Mouse (Mus musculus): Measurements from ENCODE around the gene Phlda1. TPM values are rescaled to one million over a fixed set of nuclear protein-coding genes. Genes with fewer than 3 reads are reported as not detected.

The Phlda1 gene
- polyA plus RNA-seq, 1 experiment from 2014 or later, result 34.0 TPM

- Histone ChIP-seq H3K4me1 (peaks cover 63% of the 10 kb centered on the region), H3K4me3 (peak overlapping the region; percentile 39), H3K9me3 (no peaks in the 10 kb centered on the region), H3K27me3 (replicated peaks; ENCODE audit: low read depth, poor library complexity, severe bottlenecking) (0 out of 2 replicates have a peak, but pooled peaks cover 9% of the 10 kb centered on the region), H3K36me3 (replicated peaks) (no peaks in the 10 kb centered on the region), H3K27ac (replicated peaks) (peak overlapping the region; percentile 30; the same call in 1 of the 2 replicates)
- WGBS, result 48% methylated on average over 24 of the region's 24 CpGs
- no peak for DNase-seq (ENCODE audit: low spot score)
These were observed 13.7 kb downstream of the Phlda1 start for GRCm38 (mm10) chr10:111519620-111520370.

- Histone ChIP-seq H3K9me3 (no peaks in the 10 kb centered on the region), H3K27ac (replicated peaks) (no peak overlapping the region), H3K4me3 (no peak overlapping the region), H3K4me1 (peaks cover 56% of the 10 kb centered on the region), H3K27me3 (replicated peaks; ENCODE audit: low read depth, poor library complexity, severe bottlenecking) (0 out of 2 replicates have a peak, but pooled peaks cover 9% of the 10 kb centered on the region), H3K36me3 (replicated peaks) (no peaks in the 10 kb centered on the region)
- WGBS, result 55% methylated on average over 3 of the region's 3 CpGs
- no peak for DNase-seq (ENCODE audit: low spot score)
These were observed 14.5 kb downstream of the Phlda1 start for GRCm38 (mm10) chr10:111520621-111521020.

GRCm38 (mm10) chr10:111521636-111522035 is 15.6 kb downstream of the Phlda1 start:
- Histone ChIP-seq H3K27me3 (replicated peaks; ENCODE audit: low read depth, poor library complexity, severe bottlenecking) (0 out of 2 replicates have a peak, but pooled peaks cover 9% of the 10 kb centered on the region), H3K27ac (replicated peaks) (no peak overlapping the region), H3K4me3 (no peak overlapping the region)

DNA sequence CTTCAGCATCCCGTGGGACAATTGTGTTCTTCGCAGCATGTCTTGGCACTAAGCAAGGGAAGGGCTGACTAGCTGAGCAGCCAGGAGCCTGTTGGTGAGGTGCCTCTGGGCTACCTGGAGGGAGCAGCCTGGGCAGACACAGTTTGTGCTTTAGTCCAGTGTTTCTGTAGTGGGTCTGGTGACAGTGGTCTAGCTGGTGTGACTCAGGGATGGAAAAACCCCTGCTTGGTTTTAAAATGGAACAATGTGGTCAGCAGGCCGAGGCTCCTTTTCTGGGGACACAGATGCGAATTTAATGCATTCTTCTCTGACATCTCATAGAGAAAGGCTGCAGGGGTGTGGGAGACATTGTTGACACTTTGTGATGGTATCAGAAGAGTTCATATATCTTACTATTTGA is 16.1 kb downstream of the Phlda1 start:
- H3K27ac ChIP-seq (replicated peaks), result no peak overlapping the region

More at GRCm38 (mm10) chr10:111521636-111522035, 15.6 kb downstream of the Phlda1 start:
- Histone ChIP-seq H3K9me3 (no peaks in the 10 kb centered on the region), H3K36me3 (replicated peaks) (no peaks in the 10 kb centered on the region), H3K4me1 (peaks cover 49% of the 10 kb centered on the region)
- 64% methylated on average over 4 of the region's 4 CpGs for WGBS
- no peak for DNase-seq (ENCODE audit: low spot score)

DNA sequence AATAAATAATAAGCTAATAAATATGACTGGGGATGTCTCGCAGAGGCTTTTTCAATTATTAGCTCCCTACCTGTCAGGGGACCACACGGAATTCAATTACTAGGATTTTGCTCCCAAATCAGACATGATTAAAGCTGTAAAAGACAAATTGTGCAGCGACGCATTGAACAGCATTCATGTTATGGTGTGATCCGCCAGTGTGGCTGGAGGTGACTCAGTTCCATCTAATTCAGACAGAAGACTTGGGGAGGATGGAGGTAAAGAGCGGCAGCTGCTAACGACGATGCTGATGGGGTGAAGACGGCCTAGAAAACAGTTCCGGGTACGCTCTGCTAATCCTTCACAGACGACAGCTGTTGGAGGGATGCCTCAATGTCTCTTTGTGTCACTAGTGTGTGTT is 17.8 kb downstream of the Phlda1 start:
- Histone ChIP-seq H3K4me1 (peaks cover 46% of the 10 kb centered on the region), H3K27ac (replicated peaks) (no peak overlapping the region), H3K27me3 (replicated peaks; ENCODE audit: low read depth, poor library complexity, severe bottlenecking) (0 out of 2 replicates have a peak, but pooled peaks cover 4% of the 10 kb centered on the region), H3K9me3 (no peaks in the 10 kb centered on the region), H3K4me3 (no peak overlapping the region), H3K36me3 (replicated peaks) (no peaks in the 10 kb centered on the region)
- no peak for DNase-seq (ENCODE audit: low spot score)
- WGBS, result 60% methylated on average over 12 of the region's 12 CpGs

More for the DNA sequence above, 16.1 kb downstream of the Phlda1 start:
- Histone ChIP-seq H3K4me1 (peaks cover 49% of the 10 kb centered on the region), H3K27me3 (replicated peaks; ENCODE audit: low read depth, poor library complexity, severe bottlenecking) (0 out of 2 replicates have a peak, but pooled peaks cover 4% of the 10 kb centered on the region), H3K4me3 (no peak overlapping the region), H3K9me3 (no peaks in the 10 kb centered on the region), H3K36me3 (replicated peaks) (no peaks in the 10 kb centered on the region)
- no peak for DNase-seq (ENCODE audit: low spot score)
- WGBS, result 81% methylated on average over 4 of the region's 4 CpGs

DNA sequence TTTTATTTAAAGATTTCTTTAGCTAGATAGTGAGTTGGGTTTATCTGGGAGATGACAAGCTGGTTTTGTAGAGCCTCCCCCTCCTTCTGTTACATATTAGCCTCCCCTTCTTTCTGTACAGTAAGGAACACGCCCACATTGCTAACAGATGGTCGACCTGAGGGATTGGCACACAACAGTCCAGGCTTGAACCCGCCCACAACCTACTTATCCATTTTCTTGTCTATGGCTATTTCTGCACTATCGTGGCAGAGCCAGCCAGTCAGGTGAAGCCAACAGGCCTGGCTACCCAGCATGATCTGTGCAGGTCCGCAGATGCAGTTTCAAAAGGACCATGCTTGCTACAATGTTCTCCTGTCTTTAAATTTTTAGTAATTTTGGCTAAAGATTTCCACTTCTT is 21.0 kb downstream of the Phlda1 start:
- Histone ChIP-seq H3K27ac (replicated peaks) (no peak overlapping the region), H3K4me3 (no peak overlapping the region), H3K4me1 (peaks cover 26% of the 10 kb centered on the region), H3K36me3 (replicated peaks) (no peaks in the 10 kb centered on the region), H3K27me3 (replicated peaks; ENCODE audit: low read depth, poor library complexity, severe bottlenecking) (0 out of 2 replicates have a peak, but pooled peaks cover 4% of the 10 kb centered on the region), H3K9me3 (no peaks in the 10 kb centered on the region)
- DNase-seq (ENCODE audit: low spot score), result no peak
- 86% methylated on average over 5 of the region's 5 CpGs for WGBS

- Histone ChIP-seq H3K36me3 (replicated peaks) (no peaks in the 10 kb centered on the region), H3K27ac (replicated peaks) (no peak overlapping the region), H3K27me3 (replicated peaks; ENCODE audit: low read depth, poor library complexity, severe bottlenecking) (0 out of 2 replicates have a peak, but pooled peaks cover 4% of the 10 kb centered on the region), H3K4me3 (no peak overlapping the region), H3K4me1 (peaks cover 25% of the 10 kb centered on the region), H3K9me3 (no peaks in the 10 kb centered on the region)
- whole genome bisulfite sequencing, result 91% methylated on average over 7 of the region's 7 CpGs
- DNase-seq (ENCODE audit: low spot score), result no peak
These were observed 21.5 kb downstream of the Phlda1 start for GRCm38 (mm10) chr10:111527613-111528012.

DNA sequence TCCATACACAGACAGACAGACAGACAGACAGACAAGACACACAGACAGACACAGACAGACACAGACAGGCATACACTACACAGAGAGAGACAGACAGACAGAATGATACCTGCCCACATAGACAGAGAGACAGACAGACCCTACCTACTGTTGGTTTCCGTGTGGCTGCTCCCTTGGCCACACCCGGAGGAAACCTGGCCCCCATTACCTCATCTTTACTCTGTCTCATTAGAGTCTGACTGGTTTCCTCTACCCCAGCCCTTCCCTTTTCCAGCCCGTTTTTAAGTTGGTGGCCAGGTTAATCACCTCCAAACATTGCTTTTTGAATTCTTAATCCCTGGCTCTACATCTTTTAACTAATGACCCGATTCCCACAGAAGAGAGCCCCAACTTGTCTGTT is 22.2 kb downstream of the Phlda1 start:
- Histone ChIP-seq H3K27me3 (replicated peaks; ENCODE audit: low read depth, poor library complexity, severe bottlenecking) (no peaks in the 10 kb centered on the region), H3K4me1 (peaks cover 20% of the 10 kb centered on the region), H3K36me3 (replicated peaks) (no peaks in the 10 kb centered on the region), H3K9me3 (no peaks in the 10 kb centered on the region), H3K27ac (replicated peaks) (no peak overlapping the region), H3K4me3 (no peak overlapping the region)
- 73% methylated on average over 4 of the region's 4 CpGs for WGBS
- no peak for DNase-seq (ENCODE audit: low spot score)

GRCm38 (mm10) chr10:111530398-111530797 is 24.3 kb downstream of the Phlda1 start:
- no peaks in the 10 kb centered on the region for H3K36me3 ChIP-seq (replicated peaks)
- 89% methylated on average over 7 of the region's 7 CpGs for whole genome bisulfite sequencing
- H3K9me3 ChIP-seq, result no peaks in the 10 kb centered on the region
- no peak overlapping the region for H3K27ac ChIP-seq (replicated peaks)
- DNase-seq (ENCODE audit: low spot score), result no peak
- H3K4me3 ChIP-seq, result no peak overlapping the region
- peaks cover 25% of the 10 kb centered on the region for H3K4me1 ChIP-seq
- H3K27me3 ChIP-seq (replicated peaks; ENCODE audit: low read depth, poor library complexity, severe bottlenecking), result no peaks in the 10 kb centered on the region

DNA sequence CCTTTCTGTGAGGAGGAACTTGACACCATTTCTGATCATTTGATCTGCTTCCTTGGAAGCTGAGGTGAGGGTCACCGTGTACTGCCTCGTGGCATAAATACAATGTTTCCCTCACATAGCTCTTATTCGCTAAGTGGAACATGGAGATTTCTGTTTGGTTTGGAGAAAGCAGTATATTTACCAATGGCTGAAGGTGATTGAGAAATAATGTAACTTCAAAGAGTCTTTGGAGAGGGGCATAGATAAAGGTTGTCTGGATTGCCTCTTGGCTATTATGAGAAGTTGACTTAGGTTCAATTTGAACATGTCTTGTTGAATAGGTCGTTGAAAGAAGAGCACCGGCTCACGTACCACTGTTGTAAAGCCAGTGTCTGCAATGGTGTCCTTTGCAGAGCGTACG is 28.6 kb downstream of the Phlda1 start:
- WGBS, result 70% methylated on average over 8 of the region's 8 CpGs
- no peak overlapping the region for H3K27ac ChIP-seq (replicated peaks)
- peaks cover 53% of the 10 kb centered on the region for H3K4me1 ChIP-seq
- no peak overlapping the region for H3K4me3 ChIP-seq
- no peaks in the 10 kb centered on the region for H3K9me3 ChIP-seq
- H3K36me3 ChIP-seq (replicated peaks), result no peaks in the 10 kb centered on the region
- no peak for DNase-seq (ENCODE audit: low spot score)
- no peaks in the 10 kb centered on the region for H3K27me3 ChIP-seq (replicated peaks; ENCODE audit: low read depth, poor library complexity, severe bottlenecking)

DNA sequence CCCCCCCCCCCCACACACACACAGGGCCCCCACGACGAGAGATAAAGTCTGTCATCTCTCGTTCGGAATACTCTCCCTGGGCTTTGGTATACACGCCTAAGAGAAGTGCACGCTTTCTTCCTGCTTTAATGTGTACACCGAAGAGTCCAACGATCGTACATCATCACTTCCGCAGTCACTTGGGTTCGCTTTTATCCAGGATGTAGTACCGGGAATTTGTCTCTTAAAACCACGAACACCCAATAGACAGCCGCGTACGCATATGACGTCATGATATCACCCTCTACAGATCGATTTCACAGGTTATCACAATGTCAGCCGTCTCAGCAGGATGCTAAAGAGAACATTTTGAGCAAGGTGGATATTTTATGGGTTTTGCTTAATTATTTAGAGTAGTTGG is 31.3 kb downstream of the Phlda1 start:
- H3K27ac ChIP-seq (replicated peaks), result no peak overlapping the region
- 88% methylated on average over 19 of the region's 19 CpGs for WGBS

GRCm38 (mm10) chr10:111539724-111540324 is 33.7 kb downstream of the Phlda1 start:
- peak overlapping the region; percentile 76 for H3K27ac ChIP-seq (replicated peaks)
- no peaks in the 10 kb centered on the region for H3K27me3 ChIP-seq (replicated peaks; ENCODE audit: low read depth, poor library complexity, severe bottlenecking)
- peak overlapping the region; percentile 21; the same call in 1 of the 2 replicates for H3K4me3 ChIP-seq
- no peaks in the 10 kb centered on the region for H3K9me3 ChIP-seq
- H3K36me3 ChIP-seq (replicated peaks), result no peaks in the 10 kb centered on the region
- WGBS, result 22% methylated on average over 9 of the region's 9 CpGs
- peak; percentile 71 for DNase-seq (ENCODE audit: low spot score)
- H3K4me1 ChIP-seq, result peaks cover 77% of the 10 kb centered on the region

More for the DNA sequence above, 31.3 kb downstream of the Phlda1 start:
- DNase-seq (ENCODE audit: low spot score), result no peak
- H3K36me3 ChIP-seq (replicated peaks), result no peaks in the 10 kb centered on the region
- H3K4me1 ChIP-seq, result peaks cover 65% of the 10 kb centered on the region
- no peaks in the 10 kb centered on the region for H3K27me3 ChIP-seq (replicated peaks; ENCODE audit: low read depth, poor library complexity, severe bottlenecking)
- H3K4me3 ChIP-seq, result no peak overlapping the region
- no peaks in the 10 kb centered on the region for H3K9me3 ChIP-seq

GRCm38 (mm10) chr10:111540678-111541077 is 34.6 kb downstream of the Phlda1 start:
- H3K27ac ChIP-seq (replicated peaks), result 0 out of 2 replicates have a peak overlapping the region, but pooled peaks have one; percentile 16
- peaks cover 70% of the 10 kb centered on the region for H3K4me1 ChIP-seq
- H3K9me3 ChIP-seq, result no peaks in the 10 kb centered on the region
- H3K36me3 ChIP-seq (replicated peaks), result no peaks in the 10 kb centered on the region
- DNase-seq (ENCODE audit: low spot score), result no peak
- H3K27me3 ChIP-seq (replicated peaks; ENCODE audit: low read depth, poor library complexity, severe bottlenecking), result no peaks in the 10 kb centered on the region
- no peak overlapping the region for H3K4me3 ChIP-seq
- WGBS, result 77% methylated on average over 9 of the region's 9 CpGs
